Mouse (Mus musculus): ENCODE results near the gene Pkig.

Pkig gene

GRCm38 (mm10) chr2:163756723-163757122 is 98.5 kb downstream of the Pkig start:
- no peak for DNase-seq (ENCODE audit: low read depth, low spot score)

GRCm38 (mm10) chr2:163758146-163758545 is 100.0 kb downstream of the Pkig start:
- no peak for DNase-seq (ENCODE audit: low read depth, low spot score)

GRCm38 (mm10) chr2:163760589-163760988 is 102.4 kb downstream of the Pkig start:
- no peak for DNase-seq (ENCODE audit: low read depth, low spot score)

- DNase-seq (ENCODE audit: low read depth, low spot score): no peak
Observed at GRCm38 (mm10) chr2:163761402-163761801, 103.2 kb downstream of the Pkig start.

GRCm38 (mm10) chr2:163766261-163766660 is 108.1 kb downstream of the Pkig start:
- DNase-seq (ENCODE audit: low read depth, low spot score): no peak

- DNase-seq (ENCODE audit: low read depth, low spot score): no peak
Observed at GRCm38 (mm10) chr2:163766890-163767289, 108.7 kb downstream of the Pkig start.

- no peak for DNase-seq (ENCODE audit: low read depth, low spot score)
Observed at GRCm38 (mm10) chr2:163770731-163771130, 112.5 kb downstream of the Pkig start.

Data from c-Kit-negative CD71-positive TER-119-positive erythroid progenitor cells, embryonic 14.5 days (primary cell).